Mouse (Mus musculus) kidney, embryonic 16.5 days (tissue): ENCODE measurements around the gene Arrdc2. TPM values are rescaled to one million over a fixed set of nuclear protein-coding genes. Genes with fewer than 3 reads are reported as not detected.
A peak's percentile ranks its signal among the peaks of the same experiment; 100 is the strongest.

Experiments
- ATAC-seq: fragments of 200-750 bp; cut with Nextera tagmentation; 2 replicates; pipeline ENCODE4 v1.8.0; 2017; ENCODE audit warnings: moderate TSS enrichment; ENCODE audit not compliant: low FRiP score, low TSS enrichment
- H3K27ac ChIP-seq: fragments of 300-500 bp; sonication (generic); 2 replicates; pipeline ENCODE4 v1.5.1; 2014; ENCODE audit warnings: low read length
- H3K27me3 ChIP-seq: fragments of 300-500 bp; sonication (generic); 2 replicates; pipeline ENCODE4 v1.6.1; 2014; ENCODE audit warnings: low read length, control low read depth, mixed read lengths; ENCODE audit not compliant: insufficient read depth
- H3K36me3 ChIP-seq: fragments of 300-500 bp; sonication (generic); 2 replicates; pipeline ENCODE4 v1.6.1; 2014; ENCODE audit warnings: low read length, control low read depth, mixed read lengths; ENCODE audit not compliant: insufficient read depth
- H3K4me1 ChIP-seq: fragments of 300-500 bp; sonication (generic); 2 replicates; pipeline ENCODE4 v1.6.1; 2014; ENCODE audit warnings: low read length, control low read depth, mixed read lengths; ENCODE audit not compliant: insufficient read depth
- H3K4me2 ChIP-seq: fragments of 300-500 bp; sonication (generic); replicated peaks from 2 replicates; pipeline ENCODE4 v1.6.1; 2014; ENCODE audit warnings: low read depth, low read length
- H3K4me3 ChIP-seq: fragments of 300-500 bp; sonication (generic); 2 replicates; pipeline ENCODE4 v1.5.1; 2014; ENCODE audit warnings: mild to moderate bottlenecking, low read length
- H3K9ac ChIP-seq: fragments of 300-500 bp; sonication (generic); replicated peaks from 2 replicates; pipeline ENCODE4 v1.6.1; 2014; ENCODE audit warnings: low read length
- H3K9me3 ChIP-seq: fragments of 300-500 bp; sonication (generic); 2 replicates; pipeline ENCODE4 v1.6.1; 2016; ENCODE audit warnings: low read length, control low read depth
- WGBS: fragments of 180-500 bp; shearing (Covaris S2); extraction: QIAGEN DNeasy Blood & Tissue Kit; methylation state at CpG from one replicate; pipeline ENCODE4 v1.1.7; 2014; 5-methylcytosine and 5-hydroxymethylcytosine counted together
- polyA plus RNA-seq: library from polyadenylated mRNA; unstranded; fragments of >200 nt; fragmentation: Nextera tagmentation; extraction: Ambion mirVana; gene quantifications from 2 replicates; pipeline ENCODE4 v1.2.1, GENCODE M21; 2015

Gene Arrdc2
- polyA plus RNA-seq, 1 experiment from 2014 or later: 6.7 TPM

- H3K4me2 ChIP-seq: no peak overlapping the region
- no peaks in the 10 kb centered on the region for H3K36me3 ChIP-seq
- no peaks in the 10 kb centered on the region for H3K27me3 ChIP-seq
- H3K27ac ChIP-seq: no peak overlapping the region
- 41% methylated on average over 4 of the region's 4 CpGs for WGBS
- peaks cover 14% of the 10 kb centered on the region; the same call in 1 of the 2 replicates for H3K4me1 ChIP-seq
- no peaks in the 10 kb centered on the region for H3K9me3 ChIP-seq
- no peak for ATAC-seq
- no peak overlapping the region for H3K9ac ChIP-seq
- H3K4me3 ChIP-seq: no peak overlapping the region
Measured at GRCm38 (mm10) chr8:70876382-70876781, 36.9 kb upstream of the Arrdc2 start.

- no peaks in the 10 kb centered on the region for H3K36me3 ChIP-seq
- no peaks in the 10 kb centered on the region for H3K27me3 ChIP-seq
- no peak overlapping the region for H3K4me2 ChIP-seq
- H3K27ac ChIP-seq: no peak overlapping the region
- H3K4me3 ChIP-seq: no peak overlapping the region
- peaks cover 4% of the 10 kb centered on the region; the same call in 1 of the 2 replicates for H3K4me1 ChIP-seq
- WGBS: 91% methylated on average over 13 of the region's 13 CpGs
- peak overlapping the region; percentile 86; the same call in 1 of the 2 replicates for H3K9ac ChIP-seq
- no peak for ATAC-seq
- H3K9me3 ChIP-seq: no peaks in the 10 kb centered on the region
Measured at GRCm38 (mm10) chr8:70874441-70874840, 34.9 kb upstream of the Arrdc2 start.

DNA sequence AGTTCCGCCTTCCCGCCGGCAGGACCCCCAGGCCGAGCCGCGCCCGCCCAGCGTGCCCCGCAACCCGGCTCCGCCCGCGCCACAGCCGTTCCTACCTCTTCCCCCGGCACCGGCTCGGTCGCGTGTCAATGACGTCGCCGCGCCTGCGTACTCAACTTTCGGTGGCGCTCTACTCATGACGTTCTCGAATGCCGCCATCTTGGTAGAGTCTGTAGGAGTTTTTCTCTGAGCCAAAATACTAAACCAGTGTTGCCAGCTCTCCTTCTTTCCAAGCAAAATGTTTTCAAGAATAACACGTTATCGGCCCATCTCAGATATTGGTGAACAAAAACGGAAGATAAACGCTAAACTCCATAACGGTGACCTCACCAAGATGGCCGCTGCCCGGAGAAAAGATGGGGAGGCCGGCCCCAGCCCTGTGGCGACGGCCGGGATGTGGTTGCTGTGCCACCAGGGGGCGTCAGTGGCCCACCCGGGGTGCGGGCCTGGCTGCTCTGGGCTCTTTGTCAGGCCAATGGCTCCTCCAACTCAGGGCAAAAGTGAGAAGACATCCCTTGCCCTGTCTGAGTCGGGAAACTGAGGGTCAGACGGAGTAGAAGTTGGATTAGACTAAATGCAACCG is 34.0 kb upstream of the Arrdc2 start, which contains the start of gene Ccdc124:
Gene Ccdc124 (minus strand): TSS at position 572 of the 622 bp plus-strand sequence.
- peaks cover 14% of the 10 kb centered on the region for H3K4me1 ChIP-seq
- H3K4me3 ChIP-seq: peak within 1 kb of the TSS; percentile 85
- H3K4me2 ChIP-seq: peak within 1 kb of the TSS; percentile 91
- peak within 1 kb of the TSS; percentile 93 for H3K27ac ChIP-seq
- 2% methylated on average over 46 of the region's 46 CpGs for WGBS
- no peaks in the 10 kb centered on the region for H3K9me3 ChIP-seq
- H3K9ac ChIP-seq: peak within 1 kb of the TSS; percentile 86
- no peaks in the 10 kb centered on the region for H3K36me3 ChIP-seq
- H3K27me3 ChIP-seq: no peaks in the 10 kb centered on the region
- ATAC-seq: peak; percentile 89

- ATAC-seq: no peak
- 3% methylated on average over 31 of the region's 31 CpGs for WGBS
Measured at GRCm38 (mm10) chr8:70872643-70873363, 33.3 kb upstream of the Arrdc2 start.

GRCm38 (mm10) chr8:70871195-70871807 is 31.8 kb upstream of the Arrdc2 start:
- H3K4me1 ChIP-seq: peaks cover 22% of the 10 kb centered on the region
- no peaks in the 10 kb centered on the region for H3K9me3 ChIP-seq
- H3K27me3 ChIP-seq: no peaks in the 10 kb centered on the region
- ATAC-seq: no peak
- 79% methylated on average over 5 of the region's 5 CpGs for WGBS
- no peak overlapping the region for H3K4me3 ChIP-seq
- H3K36me3 ChIP-seq: no peaks in the 10 kb centered on the region
- no peak overlapping the region for H3K9ac ChIP-seq
- no peak overlapping the region for H3K27ac ChIP-seq
- no peak overlapping the region for H3K4me2 ChIP-seq

More at GRCm38 (mm10) chr8:70872643-70873363, 33.3 kb upstream of the Arrdc2 start:
- Histone ChIP-seq H3K27me3 (no peaks in the 10 kb centered on the region), H3K36me3 (no peaks in the 10 kb centered on the region), H3K9ac (peak overlapping the region; percentile 86), H3K9me3 (no peaks in the 10 kb centered on the region), H3K27ac (peak overlapping the region; percentile 93), H3K4me1 (peaks cover 20% of the 10 kb centered on the region), H3K4me3 (peak overlapping the region; percentile 85), H3K4me2 (peak overlapping the region; percentile 91)

DNA sequence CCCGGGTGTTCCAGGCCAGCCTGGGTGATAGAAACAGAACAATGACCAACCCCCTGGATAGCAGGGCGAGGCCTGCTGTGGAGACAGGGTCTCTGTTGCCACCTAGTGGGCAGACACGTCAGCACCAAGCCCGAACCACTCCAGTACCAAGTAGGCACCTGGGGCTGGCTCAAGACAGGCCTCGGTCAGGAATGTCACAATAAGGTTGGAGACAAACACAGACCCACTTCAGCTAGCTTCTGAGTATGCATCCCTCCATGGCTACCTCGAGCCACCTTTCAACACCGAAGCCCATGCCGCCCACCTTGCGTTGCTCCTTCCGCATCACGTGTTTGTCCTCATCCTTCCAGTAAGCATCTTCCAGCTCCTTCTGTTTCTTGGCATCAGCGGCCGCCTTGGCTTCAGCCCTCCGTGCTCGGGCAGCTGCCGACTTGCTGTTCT is 30.1 kb upstream of the Arrdc2 start:
- no peaks in the 10 kb centered on the region for H3K9me3 ChIP-seq
- H3K4me3 ChIP-seq: no peak overlapping the region
- no peak overlapping the region for H3K27ac ChIP-seq
- ATAC-seq: peak; percentile 6; the same call in 1 of the 2 replicates
- peaks cover 32% of the 10 kb centered on the region for H3K4me1 ChIP-seq
- no peak overlapping the region for H3K9ac ChIP-seq
- no peaks in the 10 kb centered on the region for H3K36me3 ChIP-seq
- no peak overlapping the region for H3K4me2 ChIP-seq
- 0 out of 2 replicates have a peak, but pooled peaks cover 3% of the 10 kb centered on the region for H3K27me3 ChIP-seq
- 46% methylated on average over 16 of the region's 16 CpGs for WGBS

DNA sequence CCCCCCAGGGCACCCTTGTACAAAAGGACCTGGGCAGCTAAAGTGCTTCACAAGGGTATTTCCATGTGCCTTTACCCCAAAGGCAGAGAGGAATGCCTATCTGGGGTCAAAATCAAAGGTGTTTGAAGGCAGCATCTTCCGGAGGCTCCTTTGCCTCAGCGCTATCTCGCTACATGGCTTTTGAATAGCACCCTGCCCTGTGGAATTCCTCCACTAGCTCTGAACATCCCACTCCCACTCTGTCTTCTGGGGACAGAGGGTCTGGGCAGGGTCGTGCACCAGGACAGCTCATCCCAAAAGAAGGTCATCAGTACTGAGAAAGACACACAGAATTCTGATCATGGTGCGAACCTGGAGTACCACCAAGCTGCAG is 29.7 kb upstream of the Arrdc2 start:
- peak overlapping the region; percentile 54; the same call in 1 of the 2 replicates for H3K9ac ChIP-seq
- peaks cover 36% of the 10 kb centered on the region for H3K4me1 ChIP-seq
- no peaks in the 10 kb centered on the region for H3K9me3 ChIP-seq
- peaks cover 7% of the 10 kb centered on the region for H3K27me3 ChIP-seq
- peak overlapping the region; percentile 51 for H3K4me2 ChIP-seq
- H3K27ac ChIP-seq: peak overlapping the region; percentile 76
- WGBS: 36% methylated on average over 5 of the region's 5 CpGs
- H3K36me3 ChIP-seq: no peaks in the 10 kb centered on the region
- no peak for ATAC-seq
- no peak overlapping the region; the same call in 1 of the 2 replicates for H3K4me3 ChIP-seq

DNA sequence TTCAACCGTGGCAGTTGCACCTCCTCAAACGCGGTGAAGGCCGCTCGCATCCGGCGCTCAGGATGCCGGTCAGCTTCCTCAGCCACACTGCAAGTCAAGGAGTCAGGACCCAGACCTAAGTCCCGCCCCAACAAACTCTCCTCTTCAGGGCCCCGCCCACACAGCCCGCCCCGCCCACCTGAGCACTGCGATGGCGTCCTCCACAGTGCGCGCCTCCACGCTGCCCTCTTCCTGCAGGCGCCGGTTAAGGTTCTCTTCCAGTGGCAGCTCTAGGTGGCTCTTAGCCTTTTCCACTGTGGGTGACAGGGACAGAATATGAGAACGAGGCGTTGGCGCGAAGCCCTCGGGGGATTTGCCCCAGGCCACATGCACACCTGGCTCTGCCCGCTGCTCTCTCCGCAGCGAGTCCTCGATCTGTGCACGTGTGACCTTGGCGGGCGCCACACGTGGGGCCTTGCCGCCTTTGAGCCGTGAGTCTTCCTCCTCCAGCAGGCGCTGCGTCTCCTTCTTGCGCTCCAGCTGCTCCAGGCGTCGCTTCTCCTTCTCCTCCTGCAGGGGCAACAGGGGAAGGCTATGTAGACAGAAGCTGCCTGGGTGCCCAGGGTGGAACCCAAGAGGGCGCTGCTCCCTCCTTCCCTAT is 29.2 kb upstream of the Arrdc2 start:
- Histone ChIP-seq H3K4me2 (peak overlapping the region; percentile 51), H3K4me3 (peak overlapping the region; percentile 32), H3K27me3 (peaks cover 10% of the 10 kb centered on the region), H3K27ac (peak overlapping the region; percentile 76), H3K9ac (peak overlapping the region; percentile 54), H3K36me3 (no peaks in the 10 kb centered on the region), H3K9me3 (no peaks in the 10 kb centered on the region), H3K4me1 (peaks cover 41% of the 10 kb centered on the region)
- WGBS: 17% methylated on average over 40 of the region's 40 CpGs
- peak; percentile 9; the same call in 1 of the 2 replicates for ATAC-seq

DNA sequence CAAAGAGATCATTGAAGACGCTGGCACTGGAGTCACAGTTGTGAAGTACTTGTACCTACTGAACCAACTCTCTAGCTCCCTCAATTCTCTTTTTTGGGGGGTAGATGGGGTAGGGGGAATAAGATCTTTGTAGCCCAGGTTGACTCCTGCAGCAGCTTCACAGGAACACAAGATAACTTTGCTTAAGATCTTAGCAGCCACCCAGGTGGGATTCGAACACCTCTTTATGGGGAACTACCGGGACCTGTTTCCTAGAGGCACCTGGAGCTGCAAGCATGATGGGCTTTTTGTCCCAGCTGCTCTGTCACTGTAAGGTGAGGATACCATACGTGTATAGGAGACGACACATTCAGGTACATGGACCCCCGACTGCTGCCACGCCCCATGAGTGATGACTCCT is 27.0 kb upstream of the Arrdc2 start:
- 86% methylated on average over 7 of the region's 7 CpGs for WGBS
- Histone ChIP-seq H3K4me2 (no peak overlapping the region), H3K9me3 (no peaks in the 10 kb centered on the region), H3K27me3 (peaks cover 32% of the 10 kb centered on the region), H3K4me3 (no peak overlapping the region), H3K4me1 (peaks cover 51% of the 10 kb centered on the region), H3K27ac (no peak overlapping the region; the same call in 1 of the 2 replicates), H3K36me3 (no peaks in the 10 kb centered on the region), H3K9ac (0 out of 2 replicates have a peak overlapping the region, but pooled peaks have one; percentile 60)
- ATAC-seq: no peak
